Mouse (Mus musculus) urinary bladder, adult 2 months (tissue): ENCODE measurements around the gene Kcnma1. TPM values are rescaled to one million over a fixed set of nuclear protein-coding genes. Genes with fewer than 3 reads are reported as not detected.

ENCODE experiments used
- DNase-seq: peaks from one replicate; pipeline ENCODE4 v3.0.0; 2022; ENCODE audit warnings: low spot score
- polyA plus RNA-seq: library from polyadenylated mRNA; depleted of rRNA; stranded (reverse); fragments of >200 nt; gene quantifications from 2 replicates; pipeline ENCODE4 v1.2.3, GENCODE M21; 2012

The Kcnma1 gene
- polyA plus RNA-seq, 1 experiment = 22.2 TPM

GRCm38 (mm10) chr14:23529720-23530119, 484.6 kb downstream of the Kcnma1 start:
- DNase-seq = no peak

GRCm38 (mm10) chr14:23529229-23529628, 485.1 kb downstream of the Kcnma1 start:
- no peak for DNase-seq

- DNase-seq = no peak
Measured at GRCm38 (mm10) chr14:23525910-23526309, 488.4 kb downstream of the Kcnma1 start.

- no peak for DNase-seq
Measured at GRCm38 (mm10) chr14:23523825-23524491, 490.3 kb downstream of the Kcnma1 start.

GRCm38 (mm10) chr14:23522606-23523159, 491.6 kb downstream of the Kcnma1 start:
- DNase-seq = no peak

- DNase-seq = no peak
Measured at GRCm38 (mm10) chr14:23521080-23521684, 493.1 kb downstream of the Kcnma1 start.

- DNase-seq = no peak
Measured at GRCm38 (mm10) chr14:23517374-23517773, 496.9 kb downstream of the Kcnma1 start.

- no peak for DNase-seq
Measured at GRCm38 (mm10) chr14:23509792-23510191, 504.5 kb downstream of the Kcnma1 start.

GRCm38 (mm10) chr14:23502236-23502790, 512.0 kb downstream of the Kcnma1 start:
- no peak for DNase-seq

GRCm38 (mm10) chr14:23496801-23497200, 517.5 kb downstream of the Kcnma1 start:
- no peak for DNase-seq

- DNase-seq = no peak
Measured at GRCm38 (mm10) chr14:23496236-23496740, 518.0 kb downstream of the Kcnma1 start.

GRCm38 (mm10) chr14:23494496-23494800, 519.8 kb downstream of the Kcnma1 start:
- DNase-seq = no peak

GRCm38 (mm10) chr14:23493750-23494495, 520.4 kb downstream of the Kcnma1 start:
- DNase-seq = no peak

- no peak for DNase-seq
Measured at GRCm38 (mm10) chr14:23492581-23493360, 521.5 kb downstream of the Kcnma1 start.

- no peak for DNase-seq
Measured at GRCm38 (mm10) chr14:23491359-23491758, 522.9 kb downstream of the Kcnma1 start.

- DNase-seq = no peak
Measured at GRCm38 (mm10) chr14:23486687-23487086, 527.6 kb downstream of the Kcnma1 start.

- no peak for DNase-seq
Measured at GRCm38 (mm10) chr14:23485802-23486500, 528.3 kb downstream of the Kcnma1 start.

- no peak for DNase-seq
Measured at GRCm38 (mm10) chr14:23475129-23475528, 539.2 kb downstream of the Kcnma1 start.

- DNase-seq = no peak
Measured at GRCm38 (mm10) chr14:23470071-23470470, 544.2 kb downstream of the Kcnma1 start.

GRCm38 (mm10) chr14:23465135-23465534, 549.2 kb downstream of the Kcnma1 start:
- DNase-seq = no peak

- no peak for DNase-seq
Measured at GRCm38 (mm10) chr14:23458560-23458959, 555.7 kb downstream of the Kcnma1 start.
